In the genomic region with DNA sequence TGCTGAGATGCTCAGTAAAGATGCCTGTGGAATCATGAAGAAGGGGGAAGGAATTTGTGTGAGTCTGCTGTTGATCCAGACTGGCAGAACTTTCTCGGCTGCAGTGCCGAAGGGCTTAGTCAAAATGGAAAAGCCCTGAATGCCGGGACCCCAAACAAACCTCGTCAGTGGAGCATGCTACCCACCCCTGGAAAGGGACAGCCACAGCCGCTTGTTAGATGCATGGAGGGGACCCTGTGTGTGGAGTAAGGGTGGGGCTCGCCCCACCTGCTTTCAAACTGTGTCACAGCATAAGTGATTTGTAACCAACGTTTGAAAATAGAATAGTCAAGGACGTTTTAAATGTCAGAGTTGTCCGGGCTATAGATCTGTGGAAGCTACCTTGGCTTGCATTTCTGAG, we compare ENCODE assay signal across 24 mouse cellular contexts.
"Had no signal": no experiment of that assay in that cellular context is flagged by ENCODE, and none has a peak within 500 bp of the region (broad histone marks: within the 10 kb centered on the region; RNA-seq: fewer than 3 reads in every experiment).

No protein-coding gene starts in this region.

- H3K9me3 ChIP-seq: heart, embryonic 13.5 days; heart, embryonic 15.5 days; hindbrain, embryonic 13.5 days; hindbrain, embryonic 15.5 days; limb, embryonic 10.5 days; limb, embryonic 12.5 days; liver, embryonic 13.5 days; liver, embryonic 15.5 days had no signal

- H3K4me2 ChIP-seq: heart, embryonic 11.5 days; heart, embryonic 13.5 days; heart, embryonic 15.5 days; hindbrain, embryonic 13.5 days; hindbrain, embryonic 15.5 days; limb, embryonic 12.5 days; liver, embryonic 11.5 days; liver, embryonic 13.5 days; liver, embryonic 15.5 days had no signal

- H3K36me3 ChIP-seq: heart, embryonic 13.5 days; heart, embryonic 15.5 days; hindbrain, embryonic 13.5 days; hindbrain, embryonic 15.5 days; limb, embryonic 10.5 days; limb, embryonic 12.5 days; liver, embryonic 13.5 days; liver, embryonic 15.5 days had no signal

- DNase-seq: gastrocnemius, adult 2 months; gastrocnemius, postnatal 10 days; gastrocnemius, postnatal 36 days; heart, adult 11 months; heart, adult 2 months; heart, postnatal 14 days; heart, postnatal 36 days; kidney, adult 11 months; kidney, postnatal 10 days; kidney, postnatal 25 days; kidney, postnatal 4 days; liver; liver, embryonic 13.5 days had no signal

- H3K27me3 ChIP-seq: heart, embryonic 13.5 days; heart, embryonic 15.5 days; hindbrain, embryonic 13.5 days; hindbrain, embryonic 15.5 days; limb, embryonic 12.5 days; liver, embryonic 13.5 days; liver, embryonic 15.5 days had no signal

- H3K27ac ChIP-seq: gastrocnemius, adult 2 months; heart, adult 2 months; heart, embryonic 13.5 days; heart, embryonic 15.5 days; hindbrain, embryonic 13.5 days; hindbrain, embryonic 15.5 days; hindbrain, postnatal 0 days; left cerebral cortex, adult 2 months; limb, embryonic 10.5 days; limb, embryonic 12.5 days; liver, embryonic 13.5 days; liver, embryonic 15.5 days had no signal

- ATAC-seq: hindbrain, postnatal 0 days had no signal

- H3K9ac ChIP-seq: heart, embryonic 13.5 days; heart, embryonic 15.5 days; hindbrain, embryonic 13.5 days; hindbrain, embryonic 15.5 days; limb, embryonic 12.5 days; liver, embryonic 13.5 days; liver, embryonic 15.5 days had no signal

- H3K4me3 ChIP-seq: gastrocnemius, adult 2 months; heart, adult 2 months; heart, embryonic 13.5 days; heart, embryonic 15.5 days; hindbrain, embryonic 13.5 days; hindbrain, embryonic 15.5 days; left cerebral cortex, adult 2 months; limb, embryonic 10.5 days; limb, embryonic 12.5 days; liver, embryonic 13.5 days; liver, embryonic 15.5 days had no signal
